Mouse (Mus musculus) liver, postnatal 0 days (tissue): Measurements from ENCODE around the gene Efemp2. TPM values are rescaled to one million over a fixed set of nuclear protein-coding genes. Genes with fewer than 3 reads are reported as not detected.
A peak's percentile ranks its signal among the peaks of the same experiment; 100 is the strongest.

Experiments
- ATAC-seq: fragments of 200-750 bp; cut with Nextera tagmentation; 2 replicates; pipeline ENCODE4 v1.8.0; 2017; ENCODE audit warnings: mild to moderate bottlenecking, moderate library complexity
- DNase-seq: peaks from one replicate; pipeline ENCODE4 v3.0.0-alpha.2; 2016
- H3K27ac ChIP-seq: fragments of 300-500 bp; sonication (generic); 2 replicates; pipeline ENCODE4 v1.5.1; 2014; ENCODE audit warnings: antibody characterized with exemption, moderate library complexity, mild to moderate bottlenecking, low read depth
- H3K27me3 ChIP-seq: fragments of 300-500 bp; sonication (generic); 2 replicates; pipeline ENCODE4 v1.6.1; 2014; ENCODE audit warnings: low read length, control low read depth, mixed read lengths; ENCODE audit not compliant: insufficient read depth
- H3K36me3 ChIP-seq: fragments of 300-500 bp; sonication (generic); replicated peaks from 2 replicates; pipeline ENCODE4 v1.6.1; 2014; ENCODE audit warnings: mild to moderate bottlenecking, control low read depth, low read length, moderate library complexity, mixed read lengths; ENCODE audit not compliant: insufficient read depth
- H3K4me1 ChIP-seq: fragments of 300-500 bp; sonication (generic); 2 replicates; pipeline ENCODE4 v1.6.1; 2014; ENCODE audit warnings: antibody characterized with exemption, mild to moderate bottlenecking, control low read depth; ENCODE audit not compliant: insufficient read depth
- H3K4me2 ChIP-seq: fragments of 300-500 bp; sonication (generic); 2 replicates; pipeline ENCODE4 v1.6.1; 2014; ENCODE audit warnings: low read depth, mild to moderate bottlenecking, low read length, moderate library complexity, mixed read lengths
- H3K4me3 ChIP-seq: fragments of 300-500 bp; sonication (generic); 2 replicates; pipeline ENCODE4 v1.5.1; 2014; ENCODE audit warnings: low read depth, low read length
- H3K9ac ChIP-seq: fragments of 300-500 bp; sonication (generic); replicated peaks from 2 replicates; pipeline ENCODE4 v1.6.1; 2014; ENCODE audit warnings: mild to moderate bottlenecking, moderate library complexity
- H3K9me3 ChIP-seq: fragments of 300-500 bp; sonication (generic); 2 replicates; pipeline ENCODE4 v1.6.1; 2016; ENCODE audit warnings: mild to moderate bottlenecking, control low read depth, low read length, mixed read lengths
- CTCF ChIP-seq: sonication (generic); IDR thresholded peaks from 2 replicates; pipeline ENCODE4 v1.5.1; 2016; ENCODE audit warnings: antibody characterized with exemption, low read depth
- EP300 ChIP-seq: IDR thresholded peaks from 2 replicates; pipeline ENCODE4 v1.6.1; 2016; ENCODE audit warnings: antibody characterized with exemption, low read depth, mild to moderate bottlenecking
- WGBS: fragments of 180-500 bp; shearing (Covaris S2); extraction: QIAGEN DNeasy Blood & Tissue Kit; methylation state at CpG from one replicate; pipeline ENCODE4 v1.1.7; 2014; ENCODE audit not compliant: insufficient replicate concordance; 5-methylcytosine and 5-hydroxymethylcytosine counted together
- polyA plus RNA-seq: library from polyadenylated mRNA; unstranded; fragments of >200 nt; fragmentation: Nextera tagmentation; extraction: Ambion mirVana; gene quantifications from 2 replicates; pipeline ENCODE4 v1.2.1, GENCODE M21; 2015

Gene Efemp2
- polyA plus RNA-seq = 8.1 and 9.2 TPM in 2 replicates

DNA sequence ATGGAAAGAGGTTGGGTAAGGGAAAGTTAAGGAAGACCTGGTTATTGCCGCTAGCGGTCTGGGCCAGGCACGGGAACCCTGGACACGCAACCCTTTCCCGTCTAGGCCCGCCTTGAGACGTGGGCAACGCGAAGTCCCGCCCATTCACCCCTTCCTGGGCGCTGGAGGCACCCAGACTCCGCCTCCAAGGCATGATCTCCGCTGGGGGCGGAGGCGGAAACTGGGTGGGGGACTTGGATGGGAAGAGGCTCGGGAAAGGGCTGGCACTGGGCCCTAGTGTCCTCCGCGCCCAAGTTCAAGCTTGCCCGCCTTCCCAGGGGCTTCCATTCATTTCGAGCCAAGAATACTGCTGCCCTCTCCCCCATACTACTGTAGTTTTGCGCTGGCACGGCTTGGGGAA lies at the start of gene Efemp2:
TSS of gene Efemp2 (plus strand) at position 235 of the 400 bp plus-strand sequence.
- H3K4me3 ChIP-seq = peak within 1 kb of the TSS; percentile 45

GRCm38 (mm10) chr19:5424092-5424781 lies 49.5 kb upstream of the Efemp2 start:
- Histone ChIP-seq H3K9ac (peak overlapping the region; percentile 94), H3K4me3 (peak overlapping the region; percentile 93), H3K27me3 (no peaks in the 10 kb centered on the region), H3K36me3 (peaks cover 31% of the 10 kb centered on the region), H3K9me3 (no peaks in the 10 kb centered on the region), H3K4me2 (peak overlapping the region; percentile 97), H3K4me1 (peaks cover 22% of the 10 kb centered on the region), H3K27ac (peak overlapping the region; percentile 92)
- 2% methylated on average over 31 of the region's 48 CpGs for WGBS
- peak; percentile 70 for ATAC-seq
- TF ChIP-seq CTCF (no peak), EP300 (no peak)
- peak; percentile 81 for DNase-seq

More for the DNA sequence above, at the start of gene Efemp2:
- Histone ChIP-seq H3K4me1 (0 out of 2 replicates have a peak, but pooled peaks cover 3% of the 10 kb centered on the region), H3K27me3 (peaks cover 23% of the 10 kb centered on the region), H3K9me3 (no peaks in the 10 kb centered on the region), H3K36me3 (no peaks in the 10 kb centered on the region), H3K4me2 (peak within 1 kb of the TSS; percentile 78), H3K27ac (peak within 1 kb of the TSS; percentile 12; the same call in 1 of the 2 replicates), H3K9ac (peak within 1 kb of the TSS; percentile 49)
- TF ChIP-seq EP300 (no peak), CTCF (no peak)
- DNase-seq = peak; percentile 71
- 5% methylated on average over 22 of the region's 22 CpGs for WGBS
- ATAC-seq = peak; percentile 61

DNA sequence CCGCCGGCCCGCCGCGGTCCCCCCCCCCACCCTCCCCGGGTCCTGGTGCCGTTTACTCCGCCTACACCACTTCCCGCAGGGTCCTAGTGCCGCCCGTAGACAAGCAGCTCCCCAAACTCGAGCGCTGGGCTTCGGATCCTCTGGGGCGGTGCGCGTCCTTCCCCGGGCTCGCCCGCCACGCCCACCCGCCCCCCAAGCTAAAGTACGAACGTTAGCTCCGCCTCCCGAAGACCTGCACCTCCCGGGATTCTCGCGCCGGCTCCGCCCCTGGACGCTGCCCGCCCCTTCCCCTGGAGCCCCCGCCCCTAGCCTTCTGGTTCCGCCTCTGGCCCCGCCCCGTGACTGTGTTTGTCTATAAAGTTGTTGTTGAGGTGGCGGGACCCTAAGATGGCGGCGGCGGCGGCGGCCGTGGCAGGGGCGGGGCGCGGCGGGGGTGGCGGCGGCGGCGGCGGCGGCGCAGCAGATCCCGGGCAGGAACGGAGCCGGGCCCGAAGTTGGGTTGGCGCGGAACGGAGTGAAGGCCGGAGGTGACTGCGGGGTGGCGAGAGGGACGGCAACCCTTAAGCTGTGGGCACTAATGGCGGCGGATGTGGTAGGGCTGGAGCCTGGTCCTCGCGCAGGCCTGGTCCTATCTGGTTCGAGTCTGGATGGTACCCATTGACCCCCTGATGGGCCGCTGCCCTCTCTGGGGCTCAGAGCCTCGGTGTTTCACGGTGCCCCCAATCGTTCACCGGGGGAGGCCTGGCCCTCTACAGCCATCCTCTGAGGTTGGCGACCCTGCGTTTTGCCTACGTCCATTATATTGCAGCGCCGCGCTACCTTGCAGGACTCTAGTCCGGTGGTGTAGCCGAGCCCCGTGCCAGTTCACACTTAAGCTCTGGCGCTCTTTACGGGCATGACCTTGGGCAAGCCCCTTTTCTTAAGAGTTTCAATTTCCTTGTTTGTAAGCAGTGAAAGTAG lies 48.7 kb upstream of the Efemp2 start, which contains the start of the genes Drap1 and AI837181:
TSS of gene Drap1 (minus strand) at position 198 of the 960 bp plus-strand sequence.
TSS of gene AI837181 (plus strand) at position 363 of the 960 bp plus-strand sequence.
- Histone ChIP-seq H3K27me3 (no peaks in the 10 kb centered on the region), H3K4me1 (peaks cover 22% of the 10 kb centered on the region), H3K36me3 (peaks cover 31% of the 10 kb centered on the region), H3K27ac (peak within 1 kb of the TSS; percentile 92), H3K9ac (peak within 1 kb of the TSS; percentile 94), H3K9me3 (no peaks in the 10 kb centered on the region), H3K4me3 (peak within 1 kb of the TSS; percentile 93), H3K4me2 (peak within 1 kb of the TSS; percentile 97)
- DNase-seq (peak; percentile 99), ATAC-seq (peak; percentile 86)
- no peak for TF ChIP-seq EP300
- no peak for TF ChIP-seq CTCF
- 2% methylated on average over 78 of the region's 87 CpGs for WGBS

GRCm38 (mm10) chr19:5425906-5426565 lies 47.7 kb upstream of the Efemp2 start:
- Histone ChIP-seq H3K36me3 (peaks cover 28% of the 10 kb centered on the region), H3K27ac (peak overlapping the region; percentile 84; the same call in 1 of the 2 replicates), H3K9ac (peak overlapping the region; percentile 94), H3K4me2 (peak overlapping the region; percentile 97), H3K4me3 (peak overlapping the region; percentile 93), H3K9me3 (no peaks in the 10 kb centered on the region), H3K4me1 (peaks cover 22% of the 10 kb centered on the region), H3K27me3 (no peaks in the 10 kb centered on the region)
- 86% methylated on average over 18 of the region's 18 CpGs for WGBS
- no peak for DNase-seq
- ATAC-seq = no peak
- TF ChIP-seq CTCF (no peak), EP300 (no peak)

DNA sequence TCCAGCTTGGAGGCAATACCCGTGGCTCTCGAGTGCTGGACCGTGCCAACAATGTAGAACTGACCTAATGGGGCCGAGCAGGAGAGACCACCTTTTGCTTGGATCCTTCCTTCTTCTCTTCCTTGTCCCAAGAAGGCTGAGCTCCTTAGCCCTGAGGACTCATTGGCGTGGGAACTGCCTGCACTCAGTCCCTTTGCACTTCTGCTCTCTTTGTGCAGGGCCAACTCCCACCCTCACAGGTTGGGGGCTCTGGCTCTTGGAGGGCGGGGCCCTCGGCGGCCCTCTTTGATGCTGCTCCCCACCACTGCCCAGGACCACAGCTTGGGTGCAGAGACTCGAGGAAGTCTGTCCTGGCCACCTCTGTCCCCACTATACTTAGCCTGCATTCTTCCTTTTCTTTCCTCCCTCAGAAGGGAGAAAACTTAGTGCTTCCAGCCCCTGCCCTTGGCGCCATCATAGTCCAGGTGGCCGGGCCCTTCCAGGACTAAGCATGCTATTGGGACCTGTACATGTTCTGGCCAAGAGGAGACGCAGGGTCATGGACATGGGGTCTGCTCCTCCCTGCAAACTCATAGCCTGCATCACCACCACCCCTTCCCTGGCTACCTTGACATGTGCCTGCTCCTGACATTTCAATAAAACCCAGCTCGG lies 47.0 kb upstream of the Efemp2 start:
- no peak overlapping the region for H3K9ac ChIP-seq
- peaks cover 22% of the 10 kb centered on the region for H3K4me1 ChIP-seq
- no peak for ATAC-seq
- no peak overlapping the region for H3K27ac ChIP-seq
- TF ChIP-seq EP300 = no peak
- TF ChIP-seq CTCF = no peak
- no peaks in the 10 kb centered on the region for H3K9me3 ChIP-seq
- H3K4me3 ChIP-seq = no peak overlapping the region
- no peaks in the 10 kb centered on the region for H3K27me3 ChIP-seq
- H3K4me2 ChIP-seq = peak overlapping the region; percentile 97; the same call in 1 of the 2 replicates
- no peak for DNase-seq
- H3K36me3 ChIP-seq = peaks cover 22% of the 10 kb centered on the region
- WGBS = 83% methylated on average over 13 of the region's 13 CpGs
